Comparison of ENCODE assay signal across 9 mouse cellular contexts in the genomic region with DNA sequence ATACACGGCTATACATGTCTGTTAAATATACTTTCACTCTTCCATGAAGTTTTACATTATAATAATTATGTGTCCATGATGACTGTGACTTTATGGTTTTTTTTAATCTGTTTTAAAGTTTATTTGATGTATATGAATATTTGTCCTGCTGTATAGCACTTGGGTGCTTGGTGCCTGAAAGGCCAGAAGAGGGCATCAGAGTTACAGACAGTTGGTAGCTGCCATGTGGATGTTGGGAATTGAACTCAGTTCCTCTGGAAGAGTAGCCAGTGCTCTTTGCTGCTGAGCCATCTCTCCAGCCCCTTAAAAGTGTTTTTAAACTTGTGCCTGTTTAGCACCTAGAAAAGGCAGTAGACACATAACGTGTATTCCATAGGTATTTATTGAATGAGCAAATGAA. TPM values are rescaled to one million over a fixed set of nuclear protein-coding genes. Genes with fewer than 3 reads are reported as not detected.
DNase-seq lines count a peak whose midpoint lies in the region; ATAC-seq and TF ChIP-seq lines count a peak whose summit lies in the region.
"Had no signal": no experiment of that assay in that cellular context is flagged by ENCODE, and none has a peak within 500 bp of the region (broad histone marks: within the 10 kb centered on the region; RNA-seq: fewer than 3 reads in every experiment).

No protein-coding gene starts in this region.

- TF ChIP-seq EP300 in stomach, postnatal 0 days (optimal IDR thresholded peaks at IDR 0.05): no peak

- no peak overlapping the region for H3K4me2 ChIP-seq in hindbrain, embryonic 11.5 days (replicated peaks; ENCODE audit: low read depth, low read length)
- H3K4me2 ChIP-seq in hindbrain, embryonic 13.5 days: no peak overlapping the region
- H3K4me2 ChIP-seq in stomach, postnatal 0 days (replicated peaks; ENCODE audit: low read depth): no peak overlapping the region
- H3K4me2 ChIP-seq in forebrain, embryonic 13.5 days: no peak overlapping the region

- no peak overlapping the region for H3K9ac ChIP-seq in hindbrain, embryonic 11.5 days (ENCODE audit: low read depth, low read length)
- H3K9ac ChIP-seq in hindbrain, embryonic 13.5 days: no peak overlapping the region
- H3K9ac ChIP-seq in stomach, postnatal 0 days (ENCODE audit: low read length): no peak overlapping the region
- H3K9ac ChIP-seq in forebrain, embryonic 13.5 days: no peak overlapping the region

- no peaks in the 10 kb centered on the region for H3K36me3 ChIP-seq in hindbrain, embryonic 11.5 days (ENCODE audit: control insufficient read depth, insufficient read depth, low read length)
- no peaks in the 10 kb centered on the region for H3K36me3 ChIP-seq in hindbrain, embryonic 13.5 days
- no peaks in the 10 kb centered on the region for H3K36me3 ChIP-seq in embryonic facial prominence, embryonic 10.5 days (replicated peaks)
- no peaks in the 10 kb centered on the region for H3K36me3 ChIP-seq in stomach, postnatal 0 days (ENCODE audit: control insufficient read depth, insufficient read depth, low read length)
- H3K36me3 ChIP-seq in forebrain, embryonic 13.5 days (ENCODE audit: poor library complexity, severe bottlenecking): no peaks in the 10 kb centered on the region

- H3K27ac ChIP-seq in hindbrain, embryonic 11.5 days (ENCODE audit: low read depth, low read length): no peak overlapping the region
- H3K27ac ChIP-seq in hindbrain, embryonic 13.5 days: no peak overlapping the region
- H3K27ac ChIP-seq in embryonic facial prominence, embryonic 10.5 days (replicated peaks): no peak overlapping the region
- H3K27ac ChIP-seq in stomach, postnatal 0 days (replicated peaks): no peak overlapping the region
- H3K27ac ChIP-seq in forebrain, embryonic 13.5 days: no peak overlapping the region
- H3K27ac ChIP-seq: macrophage had no signal

- no peaks in the 10 kb centered on the region for H3K4me1 ChIP-seq in hindbrain, embryonic 11.5 days (replicated peaks; ENCODE audit: control insufficient read depth, insufficient read depth, low read length)
- no peaks in the 10 kb centered on the region for H3K4me1 ChIP-seq in hindbrain, embryonic 13.5 days (replicated peaks)
- H3K4me1 ChIP-seq in embryonic facial prominence, embryonic 10.5 days: no peaks in the 10 kb centered on the region
- no peaks in the 10 kb centered on the region for H3K4me1 ChIP-seq in stomach, postnatal 0 days (replicated peaks; ENCODE audit: control insufficient read depth, insufficient read depth)
- no peaks in the 10 kb centered on the region for H3K4me1 ChIP-seq in forebrain, embryonic 13.5 days

- ATAC-seq in hindbrain, embryonic 11.5 days (ENCODE audit: low FRiP score): no peak
- no peak for ATAC-seq in hindbrain, embryonic 13.5 days (ENCODE audit: low FRiP score)
- no peak for ATAC-seq in stomach, postnatal 0 days (ENCODE audit: low FRiP score, low TSS enrichment)
- no peak for ATAC-seq in forebrain, embryonic 13.5 days

- 72% methylated on average over 2 of the region's 2 CpGs for WGBS in hindbrain, embryonic 11.5 days
- WGBS in hindbrain, embryonic 13.5 days: 73% methylated on average over 2 of the region's 2 CpGs
- 72% methylated on average over 2 of the region's 2 CpGs for WGBS in embryonic facial prominence, embryonic 10.5 days
- WGBS in stomach, postnatal 0 days: 69% methylated on average over 2 of the region's 2 CpGs
- WGBS in forebrain, embryonic 13.5 days: 62% methylated on average over 2 of the region's 2 CpGs

- peak; percentile 26 for DNase-seq in hindbrain, embryonic 11.5 days (ENCODE audit: low spot score)
- peak; percentile 18 for DNase-seq in urinary bladder, postnatal 14 days (ENCODE audit: low spot score)
- DNase-seq in urinary bladder, postnatal 10 days (ENCODE audit: low spot score): no peak
- peak; percentile 14 for DNase-seq in embryonic facial prominence, embryonic 10.5 days (ENCODE audit: low spot score)
- no peak for DNase-seq in stomach, postnatal 0 days (ENCODE audit: low spot score)
- DNase-seq in layer of hippocampus, postnatal 36 days: no peak

- no peak overlapping the region for H3K4me3 ChIP-seq in hindbrain, embryonic 11.5 days (ENCODE audit: low read depth, low read length)
- no peak overlapping the region for H3K4me3 ChIP-seq in hindbrain, embryonic 13.5 days
- no peak overlapping the region for H3K4me3 ChIP-seq in embryonic facial prominence, embryonic 10.5 days
- no peak overlapping the region for H3K4me3 ChIP-seq in stomach, postnatal 0 days (ENCODE audit: low read depth, low read length)
- H3K4me3 ChIP-seq in forebrain, embryonic 13.5 days: no peak overlapping the region

- H3K27me3 ChIP-seq in hindbrain, embryonic 11.5 days (ENCODE audit: control insufficient read depth, insufficient read depth, low read length): no peaks in the 10 kb centered on the region
- no peaks in the 10 kb centered on the region for H3K27me3 ChIP-seq in hindbrain, embryonic 13.5 days
- no peaks in the 10 kb centered on the region for H3K27me3 ChIP-seq in embryonic facial prominence, embryonic 10.5 days (replicated peaks; ENCODE audit: low read depth, poor library complexity, severe bottlenecking)
- no peaks in the 10 kb centered on the region for H3K27me3 ChIP-seq in stomach, postnatal 0 days (ENCODE audit: control insufficient read depth, insufficient read depth, low read length)
- no peaks in the 10 kb centered on the region for H3K27me3 ChIP-seq in forebrain, embryonic 13.5 days

- peak; percentile 81 for TF ChIP-seq CTCF in stomach, postnatal 0 days (IDR thresholded peaks at IDR 0.05; ENCODE audit: low read depth)

- H3K9me3 ChIP-seq in hindbrain, embryonic 11.5 days (ENCODE audit: control insufficient read depth, low read length): no peaks in the 10 kb centered on the region
- H3K9me3 ChIP-seq in hindbrain, embryonic 13.5 days: no peaks in the 10 kb centered on the region
- H3K9me3 ChIP-seq in embryonic facial prominence, embryonic 10.5 days: no peaks in the 10 kb centered on the region
- H3K9me3 ChIP-seq in stomach, postnatal 0 days (ENCODE audit: control insufficient read depth, low read length): no peaks in the 10 kb centered on the region
- no peaks in the 10 kb centered on the region for H3K9me3 ChIP-seq in forebrain, embryonic 13.5 days (replicated peaks)

RNA-seq across cellular contexts. Expression of a gene that starts 21.4 kb away (rescaled TPM):
- polyA plus RNA-seq in hindbrain, embryonic 11.5 days (2014; fragmentation: Nextera tagmentation; extraction: Ambion mirVana): 75.2 and 97.5 TPM in 2 replicates
- polyA plus RNA-seq in hindbrain, embryonic 13.5 days (2015; fragmentation: Nextera tagmentation; extraction: Ambion mirVana): 63.3 and 67.9 TPM in 2 replicates
- 94.6 and 95.3 TPM in 2 replicates for polyA plus RNA-seq in embryonic facial prominence, embryonic 10.5 days (2016; fragmentation: Nextera tagmentation; extraction: Ambion mirVana)
- polyA plus RNA-seq in stomach, postnatal 0 days (2015; fragmentation: Nextera tagmentation; extraction: Ambion mirVana): 13.7 and 16.1 TPM in 2 replicates
- 10 to 100 TPM; 21.0 to 25.0 TPM for total RNA-seq in layer of hippocampus, postnatal 36 days (2021)
- polyA plus RNA-seq in forebrain, embryonic 13.5 days (2015; fragmentation: Nextera tagmentation; extraction: Ambion mirVana): 137 TPM in 2 replicates

Comparison
In these comparisons a context has a peak if more than half of its experiments do, and no peak if none do; other contexts are left out.
1. DNase-seq: peak in hindbrain, embryonic 11.5 days (single experiment), urinary bladder, postnatal 14 days (single experiment) and embryonic facial prominence, embryonic 10.5 days (single experiment); none in urinary bladder, postnatal 10 days (single experiment), stomach, postnatal 0 days (single experiment) and layer of hippocampus, postnatal 36 days (0 of 2).